Mouse (Mus musculus) cerebellum, adult 2 months (tissue): ENCODE measurements at regions not wholly inside any gene's neighbourhood (a gene's known extent, or its start where the extent isn't known, plus 50 kb on each side); places are given as distances from the start of the nearest gene placed in this dataset.

Experiments used
- DNase-seq, 2 experiments: peaks; one replicate each; pipeline ENCODE4 v3.0.0; 2021
- H3K27ac ChIP-seq: fragments of 200-500 bp; 2 replicates; pipeline ENCODE4 v1.5.1; 2012; ENCODE audit warnings: low read length, control low read depth, inconsistent platforms; ENCODE audit not compliant: insufficient read depth
- H3K27me3 ChIP-seq: fragments of 200-500 bp; 2 replicates; pipeline ENCODE4 v1.6.1; 2012; ENCODE audit warnings: inconsistent platforms, mild to moderate bottlenecking, low read length, moderate library complexity; ENCODE audit not compliant: control insufficient read depth, insufficient read depth
- H3K4me1 ChIP-seq: fragments of 200-500 bp; 2 replicates; pipeline ENCODE4 v1.6.1; 2011; ENCODE audit warnings: low read length; ENCODE audit not compliant: control insufficient read depth, insufficient read depth
- H3K4me3 ChIP-seq: fragments of 200-500 bp; replicated peaks from 2 replicates; pipeline ENCODE3; 2011; ENCODE audit warnings: mild to moderate bottlenecking, low read depth, low read length, control low read depth; ENCODE audit not compliant: insufficient read depth
- CTCF ChIP-seq: fragments of 200-500 bp; IDR thresholded peaks from 2 replicates; pipeline ENCODE4 v1.5.1; 2011; ENCODE audit warnings: low read depth, mild to moderate bottlenecking, control low read depth, low read length, moderate library complexity, borderline replicate concordance; ENCODE audit not compliant: insufficient read depth
- POLR2A ChIP-seq: fragments of 200-500 bp; IDR thresholded peaks from 2 replicates; pipeline ENCODE4 v1.6.1; 2011; ENCODE audit warnings: low read length, control low read depth, borderline replicate concordance; ENCODE audit not compliant: insufficient read depth
- WGBS: fragments of 180-500 bp; shearing (Covaris S2); methylation state at CpG from one replicate; pipeline ENCODE4 v1.1.7; 2018; 5-methylcytosine and 5-hydroxymethylcytosine counted together

DNA sequence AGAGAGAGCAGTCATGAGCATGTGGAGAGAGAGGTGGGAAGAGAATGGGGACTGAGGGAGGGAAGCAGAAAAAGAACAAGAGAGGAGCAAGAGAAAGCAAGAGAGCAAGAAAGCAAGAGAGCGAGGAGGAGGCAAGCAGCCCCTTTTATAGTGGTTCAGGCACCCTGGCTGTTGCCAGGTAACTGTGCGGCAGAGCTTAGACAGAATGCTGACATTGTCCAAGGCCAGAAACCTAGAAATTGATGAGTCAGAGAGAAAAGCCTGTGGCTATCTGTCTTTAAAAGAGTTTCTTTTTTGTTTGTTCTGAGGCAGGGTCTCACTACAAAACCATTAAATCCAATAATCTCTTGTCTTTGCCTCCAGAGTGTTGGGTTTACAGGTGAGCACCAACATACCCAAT is 240.7 kb upstream of the Lrrc3b start:
- WGBS: 59% methylated on average over 2 of the region's 2 CpGs
- Histone ChIP-seq H3K27me3 (no peaks in the 10 kb centered on the region), H3K4me1 (no peaks in the 10 kb centered on the region), H3K4me3 (no peak overlapping the region), H3K27ac (no peak overlapping the region)
- no peak for DNase-seq
- TF ChIP-seq POLR2A (no peak), CTCF (no peak)

DNA sequence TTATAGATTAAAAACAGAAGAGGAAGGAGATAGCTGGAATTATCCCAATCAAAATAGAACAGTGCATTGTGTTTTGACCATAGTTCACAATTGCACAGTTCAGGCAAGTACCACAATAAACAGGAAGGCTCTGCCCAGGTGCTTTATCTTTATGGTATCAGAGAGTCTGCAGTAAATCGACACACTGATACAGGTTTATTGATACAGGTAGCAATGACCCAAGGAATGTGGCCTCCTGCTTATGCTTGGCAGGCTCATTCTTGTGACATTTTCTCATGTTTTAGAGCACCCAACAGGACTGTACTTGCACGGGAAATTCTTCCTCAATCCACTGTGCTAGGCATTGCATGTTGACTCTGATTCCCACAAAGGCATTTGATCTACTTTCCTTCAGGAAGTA is 259.2 kb upstream of the Lrrc3b start:
- TF ChIP-seq CTCF: no peak
- TF ChIP-seq POLR2A: no peak

DNA sequence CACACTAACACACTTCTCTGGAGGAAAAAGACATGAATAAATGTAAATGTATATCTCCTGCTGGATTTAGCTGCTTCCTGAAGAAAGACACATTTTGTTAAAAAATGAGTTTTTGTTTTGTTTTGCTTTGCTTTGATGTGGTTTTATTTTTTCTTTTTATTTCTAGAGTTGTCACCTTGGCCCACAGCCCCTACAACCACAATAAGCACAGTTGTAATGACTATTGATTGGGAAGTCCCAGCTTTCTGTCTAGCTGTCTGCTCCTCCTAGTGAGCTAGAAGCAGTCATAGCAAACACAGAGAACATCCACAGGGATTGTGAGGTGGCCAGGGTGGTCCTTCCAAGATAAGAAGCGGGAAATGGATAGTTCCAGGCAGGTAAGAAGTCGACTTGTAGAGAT is 259.8 kb upstream of the Lrrc3b start:
- no peak overlapping the region for H3K27ac ChIP-seq
- no peaks in the 10 kb centered on the region for H3K4me1 ChIP-seq
- TF ChIP-seq POLR2A (no peak), CTCF (no peak)
- DNase-seq: no peak
- no peak overlapping the region for H3K4me3 ChIP-seq
- H3K27me3 ChIP-seq: no peaks in the 10 kb centered on the region
- 94% methylated on average over 2 of the region's 2 CpGs for WGBS

More for the DNA sequence above, 259.2 kb upstream of the Lrrc3b start:
- H3K27me3 ChIP-seq: no peaks in the 10 kb centered on the region
- no peak overlapping the region for H3K27ac ChIP-seq
- no peaks in the 10 kb centered on the region for H3K4me1 ChIP-seq
- DNase-seq: no peak
- WGBS: 88% methylated on average over 2 of the region's 2 CpGs
- H3K4me3 ChIP-seq: no peak overlapping the region

DNA sequence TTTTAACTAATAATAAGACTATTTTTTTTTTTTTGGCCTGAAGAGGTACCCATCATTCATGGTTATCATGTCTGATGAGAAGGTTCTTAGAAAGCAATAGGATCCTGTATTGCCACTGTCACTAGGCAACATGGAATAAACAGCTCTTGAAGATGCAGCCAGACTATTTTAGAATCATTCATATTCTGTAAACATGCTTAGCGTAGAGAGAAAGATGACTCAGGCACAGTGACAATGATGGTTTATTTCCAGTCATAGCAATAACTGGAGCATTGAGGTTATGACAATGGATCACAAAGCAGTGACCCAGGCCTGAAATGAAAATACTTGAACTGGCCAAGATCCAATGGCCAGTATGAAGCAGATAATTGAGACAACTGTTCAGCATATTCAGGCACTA is 283.3 kb upstream of the Lrrc3b start:
- Histone ChIP-seq H3K27ac (no peak overlapping the region), H3K4me3 (no peak overlapping the region), H3K27me3 (no peaks in the 10 kb centered on the region), H3K4me1 (no peaks in the 10 kb centered on the region)
- TF ChIP-seq CTCF (no peak), POLR2A (no peak)
- WGBS: 51% methylated on average over 1 of the region's 1 CpGs
- peak in 1 of 2 experiments; percentile 15 for DNase-seq

DNA sequence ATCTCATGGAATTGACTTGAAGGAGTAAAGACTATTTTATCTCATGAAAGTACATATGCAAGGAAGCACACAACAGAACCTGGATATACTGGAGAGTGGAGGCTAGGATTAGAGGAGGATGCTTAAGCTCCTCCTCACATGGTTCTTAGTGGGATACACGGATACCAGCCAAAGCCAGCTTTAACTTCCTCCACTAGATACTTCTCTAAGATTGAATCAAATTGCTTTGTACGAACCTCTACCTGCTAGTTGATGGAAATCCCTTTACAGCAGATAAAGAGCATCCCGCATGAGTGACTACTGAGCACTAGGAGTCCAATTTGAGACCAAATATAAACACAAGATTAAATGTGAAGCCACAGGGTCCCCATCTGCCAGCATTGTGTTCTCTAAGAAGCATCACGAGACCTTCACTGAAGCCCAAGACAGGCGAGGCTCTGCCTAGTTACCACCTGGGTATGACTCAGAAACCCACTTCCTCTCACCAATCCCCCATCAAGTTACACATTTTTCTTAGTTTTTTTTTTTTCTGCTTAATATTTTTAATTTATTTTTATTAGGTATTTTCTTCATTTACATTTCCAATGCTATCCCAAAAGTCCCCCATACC is 307.9 kb upstream of the Lrrc3b start:
- peaks cover 3% of the 10 kb centered on the region; the same call in 1 of the 2 replicates for H3K4me1 ChIP-seq
- DNase-seq: peak in 1 of 2 experiments; percentile 45
- TF ChIP-seq CTCF (no peak), POLR2A (no peak)
- H3K27ac ChIP-seq: no peak overlapping the region
- 25% methylated on average over 5 of the region's 5 CpGs for WGBS
- no peak overlapping the region for H3K4me3 ChIP-seq
- no peaks in the 10 kb centered on the region for H3K27me3 ChIP-seq

DNA sequence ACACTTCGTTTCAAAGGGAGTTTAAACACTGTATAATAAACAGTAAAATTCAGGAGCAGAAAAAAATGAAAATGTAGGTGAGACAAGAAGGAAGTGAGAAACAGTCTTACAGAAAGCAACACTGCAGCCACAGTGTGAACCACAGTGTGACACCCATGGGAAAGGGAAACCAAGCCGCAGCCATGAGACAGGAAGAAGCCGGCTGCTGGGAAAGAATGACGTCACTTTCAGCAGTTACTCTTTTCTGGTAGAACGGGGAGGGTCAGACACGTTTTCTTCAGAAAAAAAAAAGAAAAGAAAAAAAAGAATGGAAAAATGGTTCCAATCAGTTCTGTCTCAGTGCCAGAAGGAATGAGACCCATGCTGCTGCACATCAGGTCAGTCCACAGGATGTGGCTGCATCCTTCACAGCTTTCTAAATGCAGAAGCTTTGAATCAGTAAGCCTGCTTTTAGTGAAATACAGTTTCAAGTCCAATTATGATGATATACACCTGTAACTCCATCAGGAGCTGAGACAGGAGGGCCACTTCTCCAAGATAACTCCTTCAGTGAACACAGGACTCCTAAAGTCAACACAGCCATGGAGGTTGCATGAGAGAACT is 331.2 kb upstream of the Lrrc3b start:
- WGBS: 76% methylated on average over 6 of the region's 6 CpGs
- H3K27ac ChIP-seq: no peak overlapping the region
- no peak for DNase-seq
- H3K4me1 ChIP-seq: no peaks in the 10 kb centered on the region
- H3K4me3 ChIP-seq: no peak overlapping the region
- TF ChIP-seq CTCF (no peak), POLR2A (no peak)
- no peaks in the 10 kb centered on the region for H3K27me3 ChIP-seq

DNA sequence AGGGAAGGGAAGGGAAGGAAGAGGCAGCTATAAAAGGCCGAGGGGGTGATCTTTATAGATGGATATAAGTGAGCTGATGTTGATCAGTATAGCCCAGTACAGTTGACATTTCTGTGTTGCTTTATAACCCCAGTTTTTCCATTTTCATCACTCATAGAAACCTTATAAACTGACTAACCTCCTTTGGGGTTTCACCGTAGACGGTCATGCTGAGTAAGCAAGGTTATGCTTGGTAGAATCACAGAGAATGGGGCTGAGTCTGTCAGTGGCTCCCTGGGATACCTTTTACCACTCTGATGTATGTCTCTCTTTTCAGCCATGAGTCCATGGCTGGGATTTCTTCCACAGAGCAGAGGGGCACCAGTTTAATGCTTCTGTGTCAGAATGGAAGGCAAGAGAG is 345.9 kb upstream of the Lrrc3b start:
- no peak overlapping the region for H3K27ac ChIP-seq
- WGBS: 73% methylated on average over 3 of the region's 3 CpGs
- peak; percentile 9 to 15 for DNase-seq
- H3K4me3 ChIP-seq: no peak overlapping the region
- H3K4me1 ChIP-seq: peaks cover 7% of the 10 kb centered on the region; the same call in 1 of the 2 replicates
- TF ChIP-seq POLR2A: no peak
- no peaks in the 10 kb centered on the region for H3K27me3 ChIP-seq

DNA sequence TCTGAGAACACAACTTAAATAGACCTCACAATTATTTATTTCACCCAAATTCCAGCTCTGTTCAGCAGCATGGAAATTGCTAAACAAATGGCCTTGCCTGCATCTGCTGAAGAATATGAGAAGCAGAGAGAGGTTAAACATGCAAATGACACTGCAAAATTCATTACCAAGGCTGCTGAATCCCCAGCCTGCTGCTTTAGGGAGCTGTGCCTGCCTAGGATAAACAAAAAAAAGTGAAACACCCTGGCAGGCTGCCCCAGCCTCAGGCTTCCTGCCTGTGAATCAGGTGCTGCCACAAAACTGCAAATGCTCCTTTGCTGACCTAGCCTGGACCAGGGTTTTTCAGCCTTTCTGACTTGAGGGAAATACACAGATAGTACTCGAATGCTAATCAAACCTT is 346.4 kb upstream of the Lrrc3b start:
- WGBS: 3% methylated on average over 1 of the region's 1 CpGs
- DNase-seq: peak; percentile 89 to 94
- H3K27ac ChIP-seq: no peak overlapping the region

More for the DNA sequence above, 346.4 kb upstream of the Lrrc3b start:
- H3K4me3 ChIP-seq: no peak overlapping the region
- H3K27me3 ChIP-seq: no peaks in the 10 kb centered on the region
- H3K4me1 ChIP-seq: peaks cover 7% of the 10 kb centered on the region; the same call in 1 of the 2 replicates
- TF ChIP-seq POLR2A (no peak), CTCF (no peak)
